Mouse (Mus musculus) testis, postnatal 14 days (tissue): ENCODE results near the gene Dedd2.

ENCODE experiments used
- DNase-seq: peaks from one replicate; pipeline ENCODE4 v3.0.0; 2021; ENCODE audit warnings: low spot score

Dedd2 gene

GRCm38 (mm10) chr7:25178787-25179605 is 41.4 kb downstream of the Dedd2 start:
- no peak for DNase-seq

DNA sequence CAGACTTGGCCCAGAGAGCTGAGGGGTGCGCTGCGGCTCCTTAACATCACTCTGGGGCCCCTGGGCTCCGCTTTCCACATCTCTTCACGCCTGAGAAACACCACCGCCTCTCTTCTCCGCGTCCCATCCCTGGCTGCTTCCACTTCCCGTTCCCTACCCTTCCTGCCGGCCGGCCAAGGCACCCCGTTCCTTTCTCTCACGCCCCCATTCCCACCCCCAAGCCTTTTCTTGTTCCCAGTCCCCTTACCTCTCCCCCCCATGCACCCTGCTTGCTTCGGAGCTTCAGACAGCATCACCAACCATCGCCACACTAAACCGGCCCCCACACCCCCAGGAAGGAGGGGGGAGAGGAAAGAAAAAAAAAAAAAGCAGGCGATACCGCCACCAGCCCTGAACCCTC is 42.1 kb downstream of the Dedd2 start:
- no peak for DNase-seq

DNA sequence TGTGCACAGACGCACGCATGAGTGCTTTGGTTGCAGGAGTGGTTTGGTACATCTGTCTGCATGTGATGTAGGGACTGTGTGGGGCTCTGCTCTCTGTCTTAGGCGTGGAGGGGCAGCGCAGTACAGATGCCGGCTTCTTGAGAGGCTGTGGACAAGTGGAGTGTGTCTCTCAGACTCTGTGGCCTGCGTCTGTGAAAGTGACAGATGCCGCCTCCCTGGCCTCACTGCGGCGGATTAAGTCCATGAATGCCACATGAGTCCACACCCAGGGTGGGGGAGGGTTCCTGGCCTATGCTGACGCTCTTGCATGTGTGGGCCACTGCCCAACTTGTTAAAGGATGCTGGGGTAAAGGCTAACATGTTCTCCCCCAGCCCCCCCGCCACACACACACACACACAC is 46.1 kb downstream of the Dedd2 start:
- no peak for DNase-seq

DNA sequence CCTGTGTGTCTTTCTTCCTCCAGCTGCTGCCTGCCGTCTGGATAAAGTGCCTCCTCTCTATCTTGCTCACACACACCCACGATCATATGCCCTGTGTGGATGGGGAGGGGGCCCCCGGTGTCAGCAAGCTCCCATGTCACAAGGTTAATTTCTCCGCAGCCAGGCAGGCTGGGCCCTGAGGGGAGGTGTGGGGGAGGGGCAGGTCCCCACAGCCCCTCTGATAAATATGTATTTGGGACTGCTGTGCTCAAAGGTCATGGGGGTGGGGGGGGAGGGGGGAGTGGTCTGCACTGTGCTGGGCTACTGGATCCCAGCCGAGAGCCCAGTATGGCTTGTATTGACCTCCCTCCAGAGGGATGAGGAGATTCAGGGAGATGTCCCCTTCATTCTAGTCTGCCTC is 47.7 kb downstream of the Dedd2 start:
- DNase-seq, result no peak

DNA sequence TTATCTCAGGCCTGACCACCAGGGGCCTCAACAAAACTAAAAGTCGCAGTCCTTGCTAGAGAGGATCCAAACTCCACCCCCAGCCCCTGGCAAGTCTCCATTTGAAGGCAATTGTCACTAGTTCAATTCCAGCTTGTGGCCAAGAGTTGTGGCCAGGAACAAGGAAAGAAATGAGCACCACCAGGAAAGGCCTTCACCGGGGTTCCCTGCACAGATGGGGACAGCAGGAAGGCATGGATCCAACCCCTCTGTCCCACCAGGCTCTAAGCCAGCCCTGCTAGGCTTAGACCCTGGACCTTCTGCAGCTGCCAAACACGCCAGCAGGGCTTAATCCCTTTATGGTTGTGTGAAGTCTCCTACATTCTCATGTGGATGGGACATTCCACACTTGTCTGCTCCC is 49.8 kb downstream of the Dedd2 start:
- no peak for DNase-seq

- DNase-seq, result no peak
Measured at GRCm38 (mm10) chr7:25166106-25166505, 54.3 kb downstream of the Dedd2 start.

GRCm38 (mm10) chr7:25156158-25156648 is 64.2 kb downstream of the Dedd2 start:
- DNase-seq, result no peak

- no peak for DNase-seq
Measured at GRCm38 (mm10) chr7:25155469-25156157, 64.8 kb downstream of the Dedd2 start.

GRCm38 (mm10) chr7:25154648-25155047 is 65.8 kb downstream of the Dedd2 start:
- DNase-seq, result no peak

- DNase-seq, result no peak
Measured at GRCm38 (mm10) chr7:25153841-25154240, 66.6 kb downstream of the Dedd2 start.

DNA sequence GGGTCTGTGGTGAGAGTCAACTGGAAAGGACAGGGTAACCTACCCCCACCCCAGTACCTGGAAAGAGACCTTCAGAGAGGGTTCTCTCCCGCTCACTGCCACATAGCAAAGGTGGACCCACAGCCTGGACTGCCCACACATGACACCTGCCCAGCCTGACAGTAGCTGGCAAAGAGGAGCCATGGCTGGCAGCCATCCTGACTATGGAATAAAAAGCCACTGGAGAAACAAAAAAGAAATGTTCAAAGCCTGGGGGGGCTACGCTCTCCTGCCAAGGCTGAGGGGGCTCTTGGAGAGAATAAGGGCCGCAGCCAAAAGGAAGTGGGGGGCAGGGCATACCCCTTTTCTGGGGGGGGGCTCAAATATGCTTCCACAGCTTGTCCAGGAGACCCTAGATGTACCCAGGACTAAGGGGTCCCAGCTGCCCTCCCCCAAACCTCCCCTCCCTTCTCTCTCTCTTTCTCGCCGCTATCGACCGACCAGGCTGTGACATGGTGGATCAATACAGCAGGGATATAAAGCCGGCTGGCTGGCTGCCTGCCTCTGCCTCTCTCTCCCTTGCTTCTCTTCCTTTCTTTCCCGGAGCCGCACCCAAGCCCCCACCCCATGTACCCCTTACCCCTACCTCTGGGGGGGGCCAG is 68.4 kb downstream of the Dedd2 start:
- no peak for DNase-seq

GRCm38 (mm10) chr7:25151009-25151408 is 69.4 kb downstream of the Dedd2 start:
- DNase-seq, result no peak

GRCm38 (mm10) chr7:25150151-25150663 is 70.2 kb downstream of the Dedd2 start:
- no peak for DNase-seq
